Mouse (Mus musculus) telencephalon, adult 2 months (tissue): ENCODE measurements around the gene Srgn.
"Not testable (repeated sequence)": the region's sequence is repeated elsewhere in the genome, so short reads cannot be mapped to it uniquely, and the experiment has no call there.

ENCODE experiments used
- DNase-seq: peaks from one replicate; pipeline ENCODE4 v3.0.0-alpha.2; 2011; ENCODE audit warnings: low read depth, low spot score

Gene Srgn

GRCm38 (mm10) chr10:62521763-62522162 lies 5.5 kb downstream of the Srgn start:
- DNase-seq = no peak

- DNase-seq = no peak
Observed at GRCm38 (mm10) chr10:62520911-62521310, 6.3 kb downstream of the Srgn start.

- DNase-seq = no peak
Observed at GRCm38 (mm10) chr10:62517511-62517910, 9.7 kb downstream of the Srgn start.

- no peak for DNase-seq
Observed at GRCm38 (mm10) chr10:62512855-62513254, 14.4 kb downstream of the Srgn start.

- DNase-seq = no peak
Observed at GRCm38 (mm10) chr10:62511528-62511927, 15.7 kb downstream of the Srgn start.

GRCm38 (mm10) chr10:62509032-62509656 lies 18.1 kb downstream of the Srgn start:
- no peak for DNase-seq

GRCm38 (mm10) chr10:62508459-62508858 lies 18.8 kb downstream of the Srgn start:
- no peak for DNase-seq

- no peak for DNase-seq
Observed at GRCm38 (mm10) chr10:62507591-62508308, 19.5 kb downstream of the Srgn start.

- DNase-seq = no peak
Observed at GRCm38 (mm10) chr10:62507071-62507470, 20.2 kb downstream of the Srgn start.

GRCm38 (mm10) chr10:62506019-62506556 lies 21.2 kb downstream of the Srgn start:
- DNase-seq = no peak

- DNase-seq = no peak
Observed at GRCm38 (mm10) chr10:62505224-62505983, 21.8 kb downstream of the Srgn start.

GRCm38 (mm10) chr10:62503836-62504628 lies 23.2 kb downstream of the Srgn start:
- no peak for DNase-seq

- no peak for DNase-seq
Observed at GRCm38 (mm10) chr10:62503353-62503752, 23.9 kb downstream of the Srgn start.

GRCm38 (mm10) chr10:62501951-62502350 lies 25.3 kb downstream of the Srgn start:
- DNase-seq = no peak

- DNase-seq = no peak
Observed at GRCm38 (mm10) chr10:62500916-62501615, 26.2 kb downstream of the Srgn start.

- peak; percentile 33 for DNase-seq
Observed at GRCm38 (mm10) chr10:62500088-62500915, 26.9 kb downstream of the Srgn start.

- DNase-seq = not testable (repeated sequence)
Observed at GRCm38 (mm10) chr10:62491681-62492080, 35.6 kb downstream of the Srgn start.

- peak; percentile 33 for DNase-seq
Observed at GRCm38 (mm10) chr10:62488266-62488665, 39.0 kb downstream of the Srgn start.

- DNase-seq = peak; percentile 98
Observed at GRCm38 (mm10) chr10:62486618-62487415, 40.4 kb downstream of the Srgn start, which contains the start of gene Vps26a. Vps26a (minus strand) TSS chr10:62486805.
